Mouse (Mus musculus): ENCODE results near the gene Ppp6r1. TPM values are rescaled to one million over a fixed set of nuclear protein-coding genes. Genes with fewer than 3 reads are reported as not detected.
"Not testable (repeated sequence)": the region's sequence is repeated elsewhere in the genome, so short reads cannot be mapped to it uniquely, and the experiment has no call there.

The Ppp6r1 gene
- polyA plus RNA-seq, 1 experiment from 2014 or later = 7.6 TPM

GRCm38 (mm10) chr7:4612386-4612785, 46.4 kb downstream of the Ppp6r1 start:
- no peaks in the 10 kb centered on the region for H3K4me1 ChIP-seq (replicated peaks; ENCODE audit: control insufficient read depth, insufficient read depth, low read length)
- H3K36me3 ChIP-seq (ENCODE audit: control insufficient read depth, insufficient read depth) = no peaks in the 10 kb centered on the region
- ATAC-seq = no peak
- no peaks in the 10 kb centered on the region for H3K9me3 ChIP-seq (ENCODE audit: control insufficient read depth, low read length)
- H3K9ac ChIP-seq (replicated peaks; ENCODE audit: low read depth, low read length) = no peak overlapping the region
- WGBS = 61% methylated on average over 8 of the region's 8 CpGs
- H3K4me3 ChIP-seq (replicated peaks; ENCODE audit: low read length) = no peak overlapping the region
- H3K27ac ChIP-seq (ENCODE audit: low read length) = no peak overlapping the region
- no peaks in the 10 kb centered on the region for H3K27me3 ChIP-seq (replicated peaks; ENCODE audit: control insufficient read depth, insufficient read depth, low read length)
- H3K4me2 ChIP-seq (ENCODE audit: low read length) = no peak overlapping the region

DNA sequence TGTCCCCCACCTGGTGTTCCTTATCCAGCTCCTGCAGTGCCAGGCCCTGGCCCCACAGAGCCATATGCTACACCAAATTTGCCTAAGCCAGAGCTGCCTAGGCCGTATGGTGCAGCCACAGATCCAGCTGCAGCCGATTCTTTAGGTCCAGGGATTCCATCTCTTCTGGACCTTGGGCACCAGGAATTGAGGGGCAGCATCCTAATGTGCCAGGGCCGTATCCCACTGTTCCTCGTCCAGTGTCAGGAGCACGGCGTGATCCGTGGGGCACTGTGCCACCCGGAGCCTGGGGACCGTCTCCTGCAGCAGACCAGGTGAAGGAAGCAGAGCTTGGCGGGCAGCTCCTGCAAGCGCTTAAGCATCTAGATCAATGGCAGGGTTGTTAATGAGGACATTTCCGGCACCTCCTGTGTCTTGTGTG, 46.9 kb downstream of the Ppp6r1 start:
- Histone ChIP-seq H3K27ac (ENCODE audit: low read length) (no peak overlapping the region), H3K4me1 (replicated peaks; ENCODE audit: control insufficient read depth, insufficient read depth, low read length) (no peaks in the 10 kb centered on the region), H3K9ac (replicated peaks; ENCODE audit: low read depth, low read length) (no peak overlapping the region), H3K4me3 (replicated peaks; ENCODE audit: low read length) (no peak overlapping the region), H3K9me3 (ENCODE audit: control insufficient read depth, low read length) (no peaks in the 10 kb centered on the region), H3K27me3 (replicated peaks; ENCODE audit: control insufficient read depth, insufficient read depth, low read length) (no peaks in the 10 kb centered on the region), H3K4me2 (ENCODE audit: low read length) (no peak overlapping the region), H3K36me3 (ENCODE audit: control insufficient read depth, insufficient read depth) (no peaks in the 10 kb centered on the region)
- 80% methylated on average over 12 of the region's 12 CpGs for WGBS
- ATAC-seq = no peak

DNA sequence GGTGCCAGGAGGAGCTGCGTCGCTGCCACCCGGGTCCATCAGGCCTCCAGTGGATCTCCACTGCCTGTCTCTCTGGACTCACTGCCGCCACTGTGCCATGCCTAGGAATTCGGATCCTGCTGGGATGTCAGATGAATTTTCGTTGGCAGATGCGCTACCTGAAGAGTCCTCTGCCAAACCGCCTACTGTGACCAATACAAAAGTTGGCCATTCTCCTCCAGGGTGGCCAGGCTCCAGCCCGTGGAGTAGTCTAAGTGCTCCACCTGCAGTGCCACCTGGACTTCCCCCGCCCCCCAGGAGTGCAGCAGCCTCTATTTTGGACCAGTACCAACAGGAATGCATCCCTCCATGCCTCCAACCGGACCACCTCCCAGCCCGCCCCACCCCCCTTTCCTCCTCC, 47.3 kb downstream of the Ppp6r1 start:
- Histone ChIP-seq H3K27ac (ENCODE audit: low read length) (no peak overlapping the region), H3K4me2 (ENCODE audit: low read length) (no peak overlapping the region), H3K36me3 (ENCODE audit: control insufficient read depth, insufficient read depth) (no peaks in the 10 kb centered on the region), H3K9ac (replicated peaks; ENCODE audit: low read depth, low read length) (no peak overlapping the region), H3K4me1 (replicated peaks; ENCODE audit: control insufficient read depth, insufficient read depth, low read length) (no peaks in the 10 kb centered on the region), H3K9me3 (ENCODE audit: control insufficient read depth, low read length) (no peaks in the 10 kb centered on the region), H3K4me3 (replicated peaks; ENCODE audit: low read length) (no peak overlapping the region), H3K27me3 (replicated peaks; ENCODE audit: control insufficient read depth, insufficient read depth, low read length) (no peaks in the 10 kb centered on the region)
- WGBS = 82% methylated on average over 12 of the region's 12 CpGs
- no peak for ATAC-seq

- Histone ChIP-seq H3K9me3 (ENCODE audit: control insufficient read depth, low read length) (no peaks in the 10 kb centered on the region), H3K36me3 (ENCODE audit: control insufficient read depth, insufficient read depth) (no peaks in the 10 kb centered on the region), H3K4me3 (replicated peaks; ENCODE audit: low read length) (no peak overlapping the region), H3K27ac (ENCODE audit: low read length) (no peak overlapping the region), H3K27me3 (replicated peaks; ENCODE audit: control insufficient read depth, insufficient read depth, low read length) (no peaks in the 10 kb centered on the region), H3K9ac (replicated peaks; ENCODE audit: low read depth, low read length) (no peak overlapping the region), H3K4me1 (replicated peaks; ENCODE audit: control insufficient read depth, insufficient read depth, low read length) (no peaks in the 10 kb centered on the region), H3K4me2 (ENCODE audit: low read length) (no peak overlapping the region)
- 67% methylated on average over 5 of the region's 5 CpGs for WGBS
- ATAC-seq = no peak
Measured at GRCm38 (mm10) chr7:4608002-4608401, 50.8 kb downstream of the Ppp6r1 start.

GRCm38 (mm10) chr7:4603873-4604272, 54.9 kb downstream of the Ppp6r1 start, which contains the start of gene Ptprh:
Gene Ptprh, minus strand, starts transcription at chr7:4604041.
- 87% methylated on average over 6 of the region's 6 CpGs for WGBS
- no peak for ATAC-seq
- Histone ChIP-seq H3K36me3 (ENCODE audit: control insufficient read depth, insufficient read depth) (no peaks in the 10 kb centered on the region), H3K9me3 (ENCODE audit: control insufficient read depth, low read length) (no peaks in the 10 kb centered on the region), H3K27ac (ENCODE audit: low read length) (no peak within 1 kb of the TSS), H3K27me3 (replicated peaks; ENCODE audit: control insufficient read depth, insufficient read depth, low read length) (no peaks in the 10 kb centered on the region), H3K9ac (replicated peaks; ENCODE audit: low read depth, low read length) (no peak within 1 kb of the TSS), H3K4me2 (ENCODE audit: low read length) (no peak within 1 kb of the TSS), H3K4me1 (replicated peaks; ENCODE audit: control insufficient read depth, insufficient read depth, low read length) (no peaks in the 10 kb centered on the region), H3K4me3 (replicated peaks; ENCODE audit: low read length) (no peak within 1 kb of the TSS)

DNA sequence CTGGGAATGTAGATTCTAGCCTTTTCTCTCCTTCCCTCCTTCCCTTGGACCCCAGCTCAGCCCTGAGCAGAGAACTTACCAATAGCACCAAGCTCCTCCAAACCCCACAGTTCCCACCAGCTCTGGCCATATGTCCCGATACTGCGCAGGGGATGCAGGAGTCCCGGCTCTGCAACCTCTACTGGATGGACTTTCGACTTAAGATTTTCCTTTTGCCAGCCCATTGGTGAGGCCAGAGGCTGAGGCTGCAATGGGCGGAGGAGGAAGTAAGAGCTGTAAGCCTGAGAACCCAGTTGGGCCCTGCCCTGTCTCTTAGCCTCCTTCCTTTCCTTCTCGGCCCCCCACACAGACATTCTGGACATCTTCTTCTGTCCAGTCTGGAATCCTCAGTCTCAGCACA, 55.9 kb downstream of the Ppp6r1 start:
- Histone ChIP-seq H3K36me3 (ENCODE audit: control insufficient read depth, insufficient read depth) (no peaks in the 10 kb centered on the region), H3K4me2 (ENCODE audit: low read length) (no peak overlapping the region), H3K27me3 (replicated peaks; ENCODE audit: control insufficient read depth, insufficient read depth, low read length) (no peaks in the 10 kb centered on the region), H3K4me1 (replicated peaks; ENCODE audit: control insufficient read depth, insufficient read depth, low read length) (no peaks in the 10 kb centered on the region), H3K27ac (ENCODE audit: low read length) (no peak overlapping the region), H3K9me3 (ENCODE audit: control insufficient read depth, low read length) (no peaks in the 10 kb centered on the region), H3K4me3 (replicated peaks; ENCODE audit: low read length) (no peak overlapping the region), H3K9ac (replicated peaks; ENCODE audit: low read depth, low read length) (no peak overlapping the region)
- ATAC-seq = no peak
- 88% methylated on average over 6 of the region's 6 CpGs for WGBS

- H3K4me2 ChIP-seq (ENCODE audit: low read length); H3K9me3 ChIP-seq (ENCODE audit: control insufficient read depth, low read length); H3K27me3 ChIP-seq (replicated peaks; ENCODE audit: control insufficient read depth, insufficient read depth, low read length); H3K4me1 ChIP-seq (replicated peaks; ENCODE audit: control insufficient read depth, insufficient read depth, low read length); ATAC-seq; H3K27ac ChIP-seq (ENCODE audit: low read length); H3K4me3 ChIP-seq (replicated peaks; ENCODE audit: low read length); H3K36me3 ChIP-seq (ENCODE audit: control insufficient read depth, insufficient read depth); H3K9ac ChIP-seq (replicated peaks; ENCODE audit: low read depth, low read length): not testable (repeated sequence)
- 72% methylated on average over 4 of the region's 4 CpGs for WGBS
Measured at GRCm38 (mm10) chr7:4597046-4597445, 61.8 kb downstream of the Ppp6r1 start.

Other genes starting within 250 kb of the Ppp6r1 start
- gene Rdh13, start 213.4 kb downstream of the Ppp6r1 start, polyA plus RNA-seq (2015; fragmentation: Nextera tagmentation; extraction: Ambion mirVana) = 37.6 and 43.6 TPM in 2 replicates
- 10.1 and 10.9 TPM in 2 replicates for gene Eps8l1, start 198.3 kb downstream of the Ppp6r1 start, polyA plus RNA-seq (2015; fragmentation: Nextera tagmentation; extraction: Ambion mirVana)
- 40.6 and 50.0 TPM in 2 replicates for gene Ppp1r12c, start 157.3 kb downstream of the Ppp6r1 start, polyA plus RNA-seq (2015; fragmentation: Nextera tagmentation; extraction: Ambion mirVana)
- gene Tnnt1, start 142.6 kb downstream of the Ppp6r1 start, polyA plus RNA-seq (2015; fragmentation: Nextera tagmentation; extraction: Ambion mirVana) = 2.1 and 2.6 TPM in 2 replicates
- 1.2 and 1.7 TPM in 2 replicates for gene Tnni3, start 134.8 kb downstream of the Ppp6r1 start, polyA plus RNA-seq (2015; fragmentation: Nextera tagmentation; extraction: Ambion mirVana)
- gene Dnaaf3, start 126.6 kb downstream of the Ppp6r1 start, polyA plus RNA-seq (2015; fragmentation: Nextera tagmentation; extraction: Ambion mirVana) = 1.4 and 1.6 TPM in 2 replicates
- gene Syt5, start 111.5 kb downstream of the Ppp6r1 start, polyA plus RNA-seq (2015; fragmentation: Nextera tagmentation; extraction: Ambion mirVana) = 176 and 222 TPM in 2 replicates
- 0.63 and 0.70 TPM in 2 replicates for gene Ptprh, start 55.0 kb downstream of the Ppp6r1 start, polyA plus RNA-seq (2015; fragmentation: Nextera tagmentation; extraction: Ambion mirVana)
- gene Tmem86b, start 27.6 kb downstream of the Ppp6r1 start, polyA plus RNA-seq (2015; fragmentation: Nextera tagmentation; extraction: Ambion mirVana) = 2.0 and 2.9 TPM in 2 replicates
- gene Hspbp1, start 26.0 kb upstream of the Ppp6r1 start, polyA plus RNA-seq (2015; fragmentation: Nextera tagmentation; extraction: Ambion mirVana) = 136 and 156 TPM in 2 replicates
- gene Brsk1, start 31.6 kb upstream of the Ppp6r1 start, polyA plus RNA-seq (2015; fragmentation: Nextera tagmentation; extraction: Ambion mirVana) = 5.9 and 7.9 TPM in 2 replicates
- gene Tmem150b, start 66.2 kb upstream of the Ppp6r1 start, polyA plus RNA-seq (2015; fragmentation: Nextera tagmentation; extraction: Ambion mirVana) = 0.11 and 0.33 TPM in 2 replicates
- 60.0 and 66.9 TPM in 2 replicates for gene Kmt5c, start 81.1 kb upstream of the Ppp6r1 start, polyA plus RNA-seq (2015; fragmentation: Nextera tagmentation; extraction: Ambion mirVana)
- gene Cox6b2, start 94.1 kb upstream of the Ppp6r1 start, polyA plus RNA-seq (2015; fragmentation: Nextera tagmentation; extraction: Ambion mirVana) = 6.6 and 12.1 TPM in 2 replicates
- not detected in 2 replicates for gene Fam71e2, start 112.3 kb upstream of the Ppp6r1 start, polyA plus RNA-seq (2015; fragmentation: Nextera tagmentation; extraction: Ambion mirVana)
- 0.53 and 1.1 TPM in 2 replicates for gene Il11, start 123.8 kb upstream of the Ppp6r1 start, polyA plus RNA-seq (2015; fragmentation: Nextera tagmentation; extraction: Ambion mirVana)
- not detected in 2 replicates for gene Tmem190, start 123.9 kb upstream of the Ppp6r1 start, polyA plus RNA-seq (2015; fragmentation: Nextera tagmentation; extraction: Ambion mirVana)
- 3.3 and 4.1 TPM in 2 replicates for gene Tmem238, start 130.6 kb upstream of the Ppp6r1 start, polyA plus RNA-seq (2015; fragmentation: Nextera tagmentation; extraction: Ambion mirVana)
- gene Rpl28, start 133.9 kb upstream of the Ppp6r1 start, polyA plus RNA-seq (2015; fragmentation: Nextera tagmentation; extraction: Ambion mirVana) = 173 and 179 TPM in 2 replicates
- 291 and 311 TPM in 2 replicates for gene Ube2s, start 153.6 kb upstream of the Ppp6r1 start, polyA plus RNA-seq (2015; fragmentation: Nextera tagmentation; extraction: Ambion mirVana)
- 8.7 and 13.2 TPM in 2 replicates for gene Shisa7, start 185.7 kb upstream of the Ppp6r1 start, polyA plus RNA-seq (2015; fragmentation: Nextera tagmentation; extraction: Ambion mirVana)
- gene Isoc2b, start 211.2 kb upstream of the Ppp6r1 start, polyA plus RNA-seq (2015; fragmentation: Nextera tagmentation; extraction: Ambion mirVana) = 3.2 and 4.3 TPM in 2 replicates
- 0.52 and 0.92 TPM in 2 replicates for gene Isoc2a, start 218.1 kb upstream of the Ppp6r1 start, polyA plus RNA-seq (2015; fragmentation: Nextera tagmentation; extraction: Ambion mirVana)
- 0.25 and 0.60 TPM in 2 replicates for gene Gm36210, start 247.5 kb upstream of the Ppp6r1 start, polyA plus RNA-seq (2015; fragmentation: Nextera tagmentation; extraction: Ambion mirVana)

Measured in forebrain, embryonic 16.5 days (tissue).